Mouse (Mus musculus) monocyte, adult 2 months (primary cell): ENCODE data around the gene Dnah14.

ENCODE experiments used
- DNase-seq, 2 experiments: peaks; one replicate each; pipeline ENCODE4 v3.0.0; 2022; ENCODE audit warnings: low spot score in 2 of 2, low read depth in 1 of 2

Gene Dnah14

GRCm38 (mm10) chr1:181851521-181852310 is 275.4 kb downstream of the Dnah14 start:
- no peak for DNase-seq

- peak in 1 of 2 experiments; percentile 42 for DNase-seq
Observed at GRCm38 (mm10) chr1:181852466-181852865, 276.1 kb downstream of the Dnah14 start.

GRCm38 (mm10) chr1:181853081-181853736 is 276.9 kb downstream of the Dnah14 start:
- DNase-seq: no peak

GRCm38 (mm10) chr1:181854829-181855228 is 278.5 kb downstream of the Dnah14 start:
- DNase-seq: no peak

- DNase-seq: no peak
Observed at GRCm38 (mm10) chr1:181856329-181856728, 280.0 kb downstream of the Dnah14 start.

- DNase-seq: peak; percentile 85 to 90
Observed at GRCm38 (mm10) chr1:181860659-181861058, 284.3 kb downstream of the Dnah14 start.

- no peak for DNase-seq
Observed at GRCm38 (mm10) chr1:181861181-181861902, 285.0 kb downstream of the Dnah14 start.

- DNase-seq: no peak
Observed at GRCm38 (mm10) chr1:181862676-181863374, 286.5 kb downstream of the Dnah14 start.

GRCm38 (mm10) chr1:181863431-181863830 is 287.1 kb downstream of the Dnah14 start:
- DNase-seq: no peak
